Mouse (Mus musculus): ENCODE data around the gene Ptprg.

DNA sequence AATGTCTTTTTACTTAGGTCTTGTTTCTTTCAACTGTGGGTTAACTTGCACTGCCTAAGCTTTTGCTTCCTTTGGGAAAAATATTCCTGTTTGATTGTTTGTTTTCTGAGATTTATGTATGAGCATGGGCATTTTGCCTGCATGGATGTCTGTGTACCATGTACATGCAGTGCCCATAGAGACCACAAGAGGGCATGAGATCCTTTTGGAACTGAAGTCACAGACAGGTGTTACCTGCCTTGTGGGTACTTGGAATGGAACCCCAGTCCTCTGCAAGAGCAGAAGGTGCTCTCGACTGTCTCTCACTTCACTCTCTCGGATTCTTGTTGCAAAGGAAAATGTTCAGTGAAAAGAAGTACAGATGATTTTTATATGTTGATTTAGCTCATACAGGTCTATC lies 655.2 kb downstream of the Ptprg start:
- peak; percentile 38; the same call in 1 of the 2 replicates for TF ChIP-seq CTCF (IDR thresholded peaks at IDR 0.05; ENCODE audit: borderline replicate concordance, insufficient read depth, low read depth, low read length)
- TF ChIP-seq POLR2A (IDR thresholded peaks at IDR 0.05; ENCODE audit: borderline replicate concordance, insufficient read depth, low read length): no peak

Measured in cerebellum, adult 2 months (tissue).